Mouse (Mus musculus): ENCODE measurements around the gene Tnp2.

Tnp2 gene

GRCm38 (mm10) chr16:10788866-10789265, 406 bp upstream of the Tnp2 start:
- DNase-seq (ENCODE audit: extremely low read depth, low read depth) = no peak

GRCm38 (mm10) chr16:10787548-10788058, 857 bp downstream of the Tnp2 start:
- DNase-seq (ENCODE audit: extremely low read depth, low read depth) = no peak

DNA sequence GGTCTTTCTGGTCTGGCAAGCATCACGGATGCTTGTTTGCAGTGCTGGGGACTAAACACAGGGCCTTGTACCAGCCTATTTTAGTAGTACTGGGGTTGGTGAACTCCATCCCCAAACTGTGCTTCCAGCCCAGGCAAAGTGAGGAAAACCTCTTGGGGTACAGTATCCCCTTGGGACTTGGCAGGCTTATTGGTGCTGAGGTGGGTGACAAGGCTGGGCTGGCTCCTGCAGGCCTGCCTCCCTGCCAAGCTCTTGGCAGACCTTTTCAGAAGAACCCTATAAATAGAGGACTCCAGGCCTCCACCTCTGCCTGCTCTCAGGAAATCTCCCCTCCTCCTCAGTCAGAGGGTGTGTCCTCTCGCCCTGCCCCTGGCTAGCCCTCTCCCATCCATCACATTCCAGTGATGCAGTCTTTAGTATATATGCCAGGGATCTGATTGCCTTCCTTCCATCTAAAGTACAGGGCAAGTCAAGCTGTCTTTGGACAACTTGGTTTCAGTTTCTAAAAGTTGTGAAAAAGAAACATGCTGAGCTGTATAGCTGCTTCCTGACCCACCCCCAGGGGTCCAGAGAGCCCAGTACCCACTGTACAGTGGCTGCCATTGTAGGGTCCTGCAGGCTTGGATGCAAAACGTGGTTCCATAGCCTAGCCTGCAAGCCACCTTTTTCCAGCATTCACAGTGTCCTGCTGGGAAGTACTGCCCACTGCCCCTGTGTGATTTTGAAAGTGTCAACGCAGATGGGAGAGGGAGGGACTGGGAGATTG, 1.5 kb downstream of the Tnp2 start:
- no peak for DNase-seq (ENCODE audit: extremely low read depth, low read depth)

- DNase-seq (ENCODE audit: extremely low read depth, low read depth) = peak; percentile 80
These were observed 2.2 kb downstream of the Tnp2 start for GRCm38 (mm10) chr16:10786288-10786687.

DNA sequence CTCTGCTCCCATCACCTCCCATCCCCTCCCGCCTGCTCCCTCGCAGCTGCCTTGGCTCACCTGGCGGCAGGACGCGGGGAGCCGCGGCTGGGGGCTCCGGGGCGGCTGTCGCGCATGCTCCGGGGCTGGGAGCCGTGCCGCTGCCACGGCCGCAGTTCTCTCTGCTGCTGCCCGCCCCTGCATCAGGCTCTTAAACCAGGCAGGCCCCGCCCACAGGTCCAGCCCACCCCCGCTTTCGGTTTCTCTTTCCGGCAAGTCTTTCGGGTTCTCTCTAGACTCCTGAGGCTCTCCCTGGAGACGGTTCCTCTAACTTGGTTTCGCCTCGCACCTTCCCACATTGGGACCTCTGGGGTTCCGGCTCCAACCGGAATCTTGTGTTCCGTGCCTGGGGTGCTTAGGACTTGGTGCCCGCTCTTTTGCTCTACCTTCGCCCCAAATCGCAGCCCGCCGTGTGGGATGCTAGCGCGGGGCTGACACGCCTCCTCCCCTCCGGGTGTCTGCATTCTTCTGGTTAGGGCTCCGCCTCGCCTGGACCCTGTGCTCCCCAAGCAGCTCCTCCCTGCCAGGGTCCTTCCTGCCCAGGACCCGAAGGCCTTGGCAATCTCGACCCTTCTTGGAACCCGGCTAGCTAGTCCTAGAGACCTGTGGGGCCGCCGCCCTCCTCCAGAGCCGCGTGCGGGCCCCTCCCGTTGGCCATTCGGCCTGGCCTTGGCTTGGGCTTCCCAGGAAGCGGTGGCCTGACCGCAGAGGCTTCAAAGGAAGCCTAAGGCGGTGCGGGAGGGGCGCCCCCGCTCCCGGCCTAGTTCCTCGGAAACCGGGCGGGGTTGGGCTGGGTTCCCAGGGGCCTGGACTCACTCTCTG, 2.9 kb downstream of the Tnp2 start, which contains the start of gene Socs1:
Gene Socs1, minus strand, starts transcription at position 166 of the 861 bp plus-strand sequence.
- DNase-seq (ENCODE audit: extremely low read depth, low read depth) = peak; percentile 77

DNA sequence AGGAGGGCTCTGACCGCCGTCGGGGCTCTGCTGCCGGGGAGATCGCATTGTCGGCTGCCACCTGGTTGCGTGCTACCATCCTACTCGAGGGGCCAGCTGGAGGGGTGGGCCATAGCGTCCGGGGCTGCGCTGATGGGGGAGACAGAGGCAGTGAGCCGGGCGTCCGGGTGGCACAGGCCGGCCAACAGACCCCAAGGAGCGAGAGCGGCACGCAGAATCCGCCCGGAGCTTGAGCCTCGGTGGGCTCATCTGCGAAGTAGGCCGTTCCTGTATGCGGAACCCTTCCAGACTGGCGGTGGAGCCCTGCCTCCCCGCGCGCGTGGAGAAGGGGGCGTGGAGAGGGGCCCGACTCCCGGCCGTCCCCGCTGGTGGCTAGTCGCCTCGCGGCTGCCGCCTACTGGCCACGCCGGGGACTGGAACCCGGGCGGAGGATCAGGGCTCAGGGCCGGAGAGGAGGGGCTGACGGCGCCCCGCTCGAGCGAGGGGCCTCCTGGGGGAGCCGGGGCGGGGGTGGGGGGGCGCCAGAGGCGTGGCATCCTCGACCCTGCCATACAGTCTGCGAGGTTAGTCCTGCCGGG, 3.6 kb downstream of the Tnp2 start:
- no peak for DNase-seq (ENCODE audit: extremely low read depth, low read depth)

GRCm38 (mm10) chr16:10783883-10784792, 4.3 kb downstream of the Tnp2 start:
- no peak for DNase-seq (ENCODE audit: extremely low read depth, low read depth)

- no peak for DNase-seq (ENCODE audit: extremely low read depth, low read depth)
These were observed 5.0 kb downstream of the Tnp2 start for GRCm38 (mm10) chr16:10783451-10783850.

GRCm38 (mm10) chr16:10783152-10783434, 5.4 kb downstream of the Tnp2 start:
- no peak for DNase-seq (ENCODE audit: extremely low read depth, low read depth)

DNA sequence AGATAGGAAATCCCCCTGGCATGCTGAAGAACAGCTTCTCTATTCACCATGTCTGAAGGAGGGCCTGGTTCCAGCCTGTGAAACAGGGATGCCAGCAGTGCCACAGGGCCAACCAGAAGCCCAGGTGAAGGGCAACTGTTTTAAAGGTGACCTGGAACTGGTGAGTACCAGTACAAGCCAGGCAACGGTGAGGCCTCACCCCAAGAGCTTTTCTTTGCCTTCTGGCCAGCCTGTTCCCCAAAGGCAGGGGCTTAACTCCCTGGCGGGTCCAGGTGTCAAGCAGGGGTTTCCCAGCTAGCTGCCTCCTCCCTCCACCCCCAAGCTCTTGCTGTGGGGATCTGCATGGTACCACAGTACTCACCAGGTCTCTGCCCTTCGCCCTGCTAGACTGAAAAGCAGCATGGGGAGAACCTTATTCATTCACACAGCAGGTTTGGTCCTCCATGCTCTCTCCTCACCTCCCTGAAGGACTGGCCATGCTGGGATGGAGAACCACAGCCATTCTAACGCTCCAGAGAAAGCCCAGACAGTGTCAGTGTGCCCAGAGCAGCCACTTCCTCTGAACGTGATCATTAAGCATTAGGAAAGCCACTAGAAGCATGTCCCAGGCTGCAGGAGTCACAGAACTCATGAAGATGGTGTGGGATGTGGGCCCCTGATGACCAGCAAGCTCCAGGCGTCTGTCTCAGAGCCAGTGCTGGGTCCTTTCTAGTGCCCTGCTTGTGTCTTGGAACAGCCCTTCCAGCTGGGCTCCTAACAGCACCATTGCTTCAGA, 5.9 kb downstream of the Tnp2 start:
- DNase-seq (ENCODE audit: extremely low read depth, low read depth) = no peak

GRCm38 (mm10) chr16:10781862-10782371, 6.5 kb downstream of the Tnp2 start:
- no peak for DNase-seq (ENCODE audit: extremely low read depth, low read depth)

- DNase-seq (ENCODE audit: extremely low read depth, low read depth) = no peak
These were observed 7.8 kb downstream of the Tnp2 start for GRCm38 (mm10) chr16:10780631-10781120.

DNA sequence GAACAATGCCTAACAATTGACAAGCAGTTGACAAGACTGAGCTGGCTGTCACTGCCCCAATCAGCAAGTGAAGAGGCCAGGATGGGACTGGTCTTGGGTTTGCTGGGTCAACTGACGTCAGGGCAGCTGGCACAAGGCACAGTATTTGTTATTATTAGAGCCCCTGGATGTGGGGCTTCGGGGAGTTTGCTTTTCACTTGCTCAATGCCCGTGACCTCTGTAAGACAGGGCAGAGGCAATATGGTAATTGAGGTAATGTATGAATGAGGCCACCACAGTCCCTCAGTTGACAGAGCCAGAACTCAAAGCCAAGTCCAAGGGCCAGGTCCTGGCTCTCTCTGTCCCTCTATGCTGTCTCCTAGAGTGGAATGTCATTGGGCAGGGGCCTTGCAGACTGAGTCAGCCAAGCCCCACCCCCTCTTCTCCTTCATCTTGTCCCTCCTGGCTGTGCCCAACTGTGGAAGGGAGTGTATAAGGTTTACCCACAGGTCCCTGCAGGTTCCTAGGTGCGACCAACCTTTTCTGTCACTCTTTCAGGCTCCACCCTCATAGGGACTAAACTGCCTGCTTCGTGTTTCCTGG, 10.8 kb downstream of the Tnp2 start:
- no peak for DNase-seq (ENCODE audit: extremely low read depth, low read depth)

- no peak for DNase-seq (ENCODE audit: extremely low read depth, low read depth)
These were observed 12.1 kb downstream of the Tnp2 start for GRCm38 (mm10) chr16:10776322-10776721.

- DNase-seq (ENCODE audit: extremely low read depth, low read depth) = no peak
These were observed 13.7 kb downstream of the Tnp2 start for GRCm38 (mm10) chr16:10774726-10775125.

GRCm38 (mm10) chr16:10773543-10773942, 14.9 kb downstream of the Tnp2 start:
- no peak for DNase-seq (ENCODE audit: extremely low read depth, low read depth)

DNA sequence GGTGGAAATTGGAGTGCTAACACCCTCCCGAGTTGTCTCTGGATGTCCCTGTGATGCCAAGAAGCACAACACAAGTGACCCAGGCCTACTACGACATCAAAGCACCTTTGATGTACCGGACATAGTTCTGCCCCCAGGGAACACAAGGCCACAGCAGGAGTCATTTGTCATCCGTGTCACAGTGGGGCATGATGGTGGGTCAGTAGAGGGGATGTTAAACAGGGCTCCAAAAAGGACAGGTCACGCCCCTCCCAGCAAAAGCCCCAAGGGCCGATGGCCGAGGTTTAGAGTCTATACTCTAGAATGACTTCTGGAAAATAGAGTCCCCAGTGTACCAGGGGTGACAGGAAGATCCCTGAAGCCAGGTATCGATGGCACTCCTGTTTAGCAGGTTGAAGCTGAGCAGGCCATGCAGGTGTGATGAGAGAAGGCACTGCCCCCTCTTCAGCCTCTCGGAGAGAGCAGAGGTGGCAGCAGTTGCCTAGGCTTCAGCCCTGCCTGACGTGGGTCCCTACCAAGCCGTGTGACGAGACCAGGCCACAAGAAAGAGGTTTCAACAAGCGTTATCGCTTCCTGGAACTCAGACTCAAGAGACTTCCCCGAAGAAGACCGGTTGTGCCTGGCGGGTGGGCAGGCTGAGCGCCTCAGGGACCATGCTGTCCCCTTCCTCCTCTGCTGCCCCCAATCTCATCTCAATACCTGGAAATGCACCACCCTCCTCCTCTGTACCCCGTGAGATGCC, 16.5 kb downstream of the Tnp2 start:
- no peak for DNase-seq (ENCODE audit: extremely low read depth, low read depth)

GRCm38 (mm10) chr16:10770531-10771325, 17.7 kb downstream of the Tnp2 start:
- no peak for DNase-seq (ENCODE audit: extremely low read depth, low read depth)
